Mouse (Mus musculus) heart, embryonic 14.5 days (tissue): ENCODE measurements around the gene Gm11568. TPM values are rescaled to one million over a fixed set of nuclear protein-coding genes. Genes with fewer than 3 reads are reported as not detected.
"Not testable (repeated sequence)": the region's sequence is repeated elsewhere in the genome, so short reads cannot be mapped to it uniquely, and the experiment has no call there.

Experiments
- ATAC-seq: fragments of 200-750 bp; cut with Nextera tagmentation; 2 replicates; pipeline ENCODE4 v1.8.0; 2017; ENCODE audit warnings: low read depth, moderate TSS enrichment; ENCODE audit not compliant: insufficient number of reproducible peaks, insufficient read depth, low FRiP score
- H3K27ac ChIP-seq, 2 experiments: fragments of 200-500 bp in 1 of 2; fragments of 300-500 bp in 1 of 2; sonication (generic) in 1 of 2; replicated peaks in 1 of 2; 2 replicates each; pipeline ENCODE4 v1.5.1; 2012 to 2014; ENCODE audit warnings: low read depth in 2 of 2, low read length in 2 of 2, control low read depth in 1 of 2, mild to moderate bottlenecking in 1 of 2, mixed read lengths in 1 of 2; ENCODE audit not compliant: control insufficient read depth in 1 of 2, insufficient read depth in 1 of 2
- H3K27me3 ChIP-seq: fragments of 300-500 bp; sonication (generic); 2 replicates; pipeline ENCODE4 v1.6.1; 2014; ENCODE audit warnings: mild to moderate bottlenecking, low read length, control low read depth; ENCODE audit not compliant: control insufficient read depth, insufficient read depth
- H3K36me3 ChIP-seq: fragments of 300-500 bp; sonication (generic); 2 replicates; pipeline ENCODE4 v1.6.1; 2014; ENCODE audit warnings: mild to moderate bottlenecking, control low read depth, low read length, mixed read lengths; ENCODE audit not compliant: control insufficient read depth, insufficient read depth
- H3K4me1 ChIP-seq, 2 experiments: fragments of 200-500 bp in 1 of 2; fragments of 300-500 bp in 1 of 2; sonication (generic) in 1 of 2; 2 replicates each; pipeline ENCODE4 v1.6.1; 2012 to 2014; ENCODE audit warnings: low read length in 2 of 2, control low read depth in 1 of 2, mixed read lengths in 1 of 2; ENCODE audit not compliant: control insufficient read depth in 2 of 2, insufficient read depth in 2 of 2
- H3K4me2 ChIP-seq: fragments of 300-500 bp; sonication (generic); 2 replicates; pipeline ENCODE4 v1.6.1; 2014; ENCODE audit warnings: mild to moderate bottlenecking, low read length
- H3K4me3 ChIP-seq, 2 experiments: fragments of 200-500 bp in 1 of 2; fragments of 300-500 bp in 1 of 2; sonication (generic) in 1 of 2; 2 replicates each; pipeline ENCODE4 v1.5.1; 2012 to 2014; ENCODE audit warnings: low read length in 2 of 2, mild to moderate bottlenecking in 2 of 2, control low read depth in 1 of 2, low read depth in 1 of 2, moderate library complexity in 1 of 2; ENCODE audit not compliant: control insufficient read depth in 1 of 2, insufficient read depth in 1 of 2
- H3K9ac ChIP-seq: fragments of 300-500 bp; sonication (generic); 2 replicates; pipeline ENCODE4 v1.6.1; 2014; ENCODE audit warnings: mild to moderate bottlenecking, low read length
- H3K9me3 ChIP-seq: fragments of 300-500 bp; sonication (generic); 2 replicates; pipeline ENCODE4 v1.6.1; 2016; ENCODE audit warnings: low read length, control low read depth; ENCODE audit not compliant: control insufficient read depth
- WGBS: fragments of 180-500 bp; shearing (Covaris S2); extraction: QIAGEN DNeasy Blood & Tissue Kit; methylation state at CpG from one replicate; pipeline ENCODE4 v1.1.7; 2014; 5-methylcytosine and 5-hydroxymethylcytosine counted together
- polyA plus RNA-seq: library from polyadenylated mRNA; unstranded; fragments of >200 nt; fragmentation: Nextera tagmentation; extraction: Ambion mirVana; gene quantifications from 2 replicates; pipeline ENCODE4 v1.2.1, GENCODE M21; 2014

Gene Gm11568
- polyA plus RNA-seq, result not detected in 2 replicates

- no peaks in the 10 kb centered on the region for H3K27me3 ChIP-seq
- no peaks in the 10 kb centered on the region for H3K4me1 ChIP-seq
- H3K9ac ChIP-seq, result no peak within 1 kb of the TSS
- H3K4me3 ChIP-seq, result no peak within 1 kb of the TSS
- no peak within 1 kb of the TSS for H3K27ac ChIP-seq
- 81% methylated on average over 2 of the region's 2 CpGs for WGBS
- H3K36me3 ChIP-seq, result no peaks in the 10 kb centered on the region
- no peak within 1 kb of the TSS for H3K4me2 ChIP-seq
- no peak for ATAC-seq
- H3K9me3 ChIP-seq, result no peaks in the 10 kb centered on the region
These were observed at the start of gene Gm11568 for GRCm38 (mm10) chr11:99857617-99858016. Gene Gm11568, plus strand, starts transcription at chr11:99857917.

- H3K9me3 ChIP-seq, H3K36me3 ChIP-seq, ATAC-seq, H3K27me3 ChIP-seq, H3K4me1 ChIP-seq, H3K9ac ChIP-seq, H3K4me2 ChIP-seq, H3K4me3 ChIP-seq, H3K27ac ChIP-seq: not testable (repeated sequence)
These were observed 47.9 kb upstream of the Gm11568 start, which contains the start of gene Krtap4-13 for GRCm38 (mm10) chr11:99809792-99810191. Gene Krtap4-13, minus strand, starts transcription at chr11:99809892.

- not testable (repeated sequence) for H3K9me3 ChIP-seq, H3K27ac ChIP-seq, H3K4me3 ChIP-seq, H3K27me3 ChIP-seq, H3K4me2 ChIP-seq, ATAC-seq, H3K9ac ChIP-seq, H3K4me1 ChIP-seq, H3K36me3 ChIP-seq
- 73% methylated on average over 2 of the region's 2 CpGs for WGBS
These were observed 42.2 kb upstream of the Gm11568 start, which contains the start of gene Gm11564 for GRCm38 (mm10) chr11:99815566-99815965. Gene Gm11564, minus strand, starts transcription at chr11:99815666.

DNA sequence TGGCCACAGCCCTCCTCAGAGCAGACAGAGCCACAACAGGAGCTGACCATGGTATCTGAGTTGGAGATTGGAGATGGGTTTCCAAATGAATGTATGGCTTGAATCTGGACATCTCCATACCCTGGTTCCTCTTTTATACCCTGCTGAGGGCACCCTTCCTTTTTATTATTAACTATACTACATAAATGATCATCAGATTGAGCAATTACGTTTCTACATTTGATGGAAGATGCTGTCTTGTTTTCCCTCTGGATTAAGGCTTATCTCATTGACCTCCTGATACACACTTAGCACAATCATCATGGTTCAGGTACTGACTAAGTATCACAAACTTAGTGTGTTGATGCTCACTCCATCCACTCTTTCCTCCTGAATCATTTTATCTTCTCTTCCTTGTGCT lies 19.8 kb upstream of the Gm11568 start, which contains the start of gene 2300003K06Rik:
2300003K06Rik (minus strand) TSS at position 101 of the 400 bp plus-strand sequence.
- no peaks in the 10 kb centered on the region for H3K4me1 ChIP-seq
- no peaks in the 10 kb centered on the region for H3K27me3 ChIP-seq
- H3K36me3 ChIP-seq, result no peaks in the 10 kb centered on the region
- no peak within 1 kb of the TSS for H3K4me3 ChIP-seq
- ATAC-seq, result no peak
- H3K4me2 ChIP-seq, result no peak within 1 kb of the TSS
- 71% methylated on average over 1 of the region's 1 CpGs for WGBS
- no peak within 1 kb of the TSS for H3K9ac ChIP-seq
- no peaks in the 10 kb centered on the region for H3K9me3 ChIP-seq
- H3K27ac ChIP-seq, result no peak within 1 kb of the TSS

DNA sequence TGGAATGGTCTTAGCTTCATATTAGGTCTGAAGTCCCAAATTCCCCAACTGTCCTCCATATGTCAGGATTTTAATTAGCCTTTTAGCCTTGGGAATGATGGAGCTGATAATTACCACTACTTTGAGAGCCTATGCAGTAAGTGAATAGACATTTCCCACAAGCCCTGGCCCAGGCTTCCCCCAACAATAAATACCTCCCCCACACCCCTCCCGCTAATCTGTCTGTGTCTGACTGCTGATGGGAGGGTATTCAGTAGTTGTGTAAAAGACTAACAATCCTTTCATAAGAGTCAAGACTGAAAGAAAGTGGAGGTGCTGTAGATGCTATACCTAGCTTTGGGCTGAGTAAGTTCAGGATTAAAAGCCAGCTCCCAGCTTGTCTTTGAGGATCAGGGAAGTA lies 15.5 kb upstream of the Gm11568 start:
- Histone ChIP-seq H3K4me1 (no peaks in the 10 kb centered on the region), H3K9me3 (no peaks in the 10 kb centered on the region), H3K36me3 (no peaks in the 10 kb centered on the region), H3K4me2 (no peak overlapping the region), H3K27me3 (no peaks in the 10 kb centered on the region; the same call in 1 of the 2 replicates), H3K9ac (no peak overlapping the region), H3K4me3 (no peak overlapping the region), H3K27ac (no peak overlapping the region)
- no peak for ATAC-seq
- 68% methylated on average over 1 of the region's 1 CpGs for WGBS

DNA sequence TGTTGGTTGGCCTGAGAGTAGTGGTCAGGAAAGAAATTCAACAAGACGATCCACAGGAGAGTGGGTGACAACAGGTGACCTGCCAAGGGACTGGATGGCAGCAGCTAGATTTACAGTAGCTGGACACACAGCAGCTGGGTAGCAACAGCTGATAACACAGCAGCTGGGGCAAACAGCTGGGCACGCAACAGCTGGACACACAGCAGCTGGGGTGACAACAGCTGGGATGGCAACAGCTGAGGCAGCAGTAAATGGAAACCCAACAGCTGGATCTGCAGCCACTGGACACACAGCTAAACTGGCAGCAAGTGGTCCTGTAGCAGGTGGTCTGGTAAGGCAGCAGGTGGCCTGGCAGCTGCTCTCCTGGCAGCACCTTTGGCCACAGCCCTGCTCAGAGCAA lies 11.0 kb upstream of the Gm11568 start:
- 71% methylated on average over 2 of the region's 2 CpGs for WGBS
- Histone ChIP-seq H3K4me3 (no peak overlapping the region), H3K9ac (no peak overlapping the region), H3K4me2 (no peak overlapping the region), H3K36me3 (no peaks in the 10 kb centered on the region), H3K27me3 (no peaks in the 10 kb centered on the region; the same call in 1 of the 2 replicates), H3K27ac (no peak overlapping the region), H3K9me3 (no peaks in the 10 kb centered on the region), H3K4me1 (no peaks in the 10 kb centered on the region)
- ATAC-seq, result no peak

- Histone ChIP-seq H3K36me3 (no peaks in the 10 kb centered on the region), H3K27me3 (no peaks in the 10 kb centered on the region), H3K4me2 (no peak within 1 kb of the TSS), H3K27ac (no peak within 1 kb of the TSS), H3K4me3 (no peak within 1 kb of the TSS), H3K9me3 (no peaks in the 10 kb centered on the region), H3K4me1 (no peaks in the 10 kb centered on the region), H3K9ac (no peak within 1 kb of the TSS)
- ATAC-seq, result no peak
These were observed 6.2 kb upstream of the Gm11568 start, which contains the start of gene Krtap4-16 for GRCm38 (mm10) chr11:99851508-99851907. Gene Krtap4-16, minus strand, starts transcription at chr11:99851608.

GRCm38 (mm10) chr11:99854121-99854520 lies 3.6 kb upstream of the Gm11568 start:
- Histone ChIP-seq H3K27ac (no peak overlapping the region), H3K27me3 (no peaks in the 10 kb centered on the region), H3K4me2 (no peak overlapping the region), H3K4me3 (no peak overlapping the region), H3K9me3 (no peaks in the 10 kb centered on the region), H3K9ac (no peak overlapping the region), H3K4me1 (no peaks in the 10 kb centered on the region), H3K36me3 (no peaks in the 10 kb centered on the region)
- 57% methylated on average over 3 of the region's 3 CpGs for WGBS
- ATAC-seq, result no peak
